Mouse (Mus musculus): ENCODE results near the gene Taf5l. TPM values are rescaled to one million over a fixed set of nuclear protein-coding genes. Genes with fewer than 3 reads are reported as not detected.

Gene Taf5l
- polyA plus RNA-seq, 1 experiment, result 45.3 TPM

- no peak overlapping the region for H3K27ac ChIP-seq (ENCODE audit: control insufficient read depth, insufficient read depth, low read depth, low read length)
- H3K4me3 ChIP-seq (ENCODE audit: control insufficient read depth, low read depth, low read length), result no peak overlapping the region
- H3K4me1 ChIP-seq (ENCODE audit: control insufficient read depth, insufficient read depth, low read length), result no peaks in the 10 kb centered on the region
- H3K27me3 ChIP-seq (ENCODE audit: control insufficient read depth, insufficient read depth, low read length), result no peaks in the 10 kb centered on the region
- no peak for TF ChIP-seq POLR2A (IDR thresholded peaks at IDR 0.05; ENCODE audit: control insufficient read depth, low read depth, low read length)
- TF ChIP-seq CTCF (IDR thresholded peaks at IDR 0.05; ENCODE audit: control insufficient read depth, insufficient read depth, insufficient replicate concordance, low read depth, low read length), result no peak
- no peaks in the 10 kb centered on the region; the same call in none of the 2 replicates for H3K36me3 ChIP-seq (ENCODE audit: control insufficient read depth, insufficient read depth, low read length)
These were observed 31.4 kb upstream of the Taf5l start for GRCm38 (mm10) chr8:124052568-124052967.

- no peak overlapping the region for H3K4me3 ChIP-seq (ENCODE audit: control insufficient read depth, low read depth, low read length)
- no peak overlapping the region for H3K27ac ChIP-seq (ENCODE audit: control insufficient read depth, insufficient read depth, low read depth, low read length)
- H3K27me3 ChIP-seq (ENCODE audit: control insufficient read depth, insufficient read depth, low read length), result no peaks in the 10 kb centered on the region
- H3K4me1 ChIP-seq (ENCODE audit: control insufficient read depth, insufficient read depth, low read length), result no peaks in the 10 kb centered on the region
- no peaks in the 10 kb centered on the region; the same call in none of the 2 replicates for H3K36me3 ChIP-seq (ENCODE audit: control insufficient read depth, insufficient read depth, low read length)
- TF ChIP-seq POLR2A (IDR thresholded peaks at IDR 0.05; ENCODE audit: control insufficient read depth, low read depth, low read length) (no peak), CTCF (IDR thresholded peaks at IDR 0.05; ENCODE audit: control insufficient read depth, insufficient read depth, insufficient replicate concordance, low read depth, low read length) (peak; percentile 82; the same call in 1 of the 2 replicates)
These were observed 30.9 kb upstream of the Taf5l start for GRCm38 (mm10) chr8:124052110-124052509.

GRCm38 (mm10) chr8:124045856-124046255 is 24.7 kb upstream of the Taf5l start:
- Histone ChIP-seq H3K27me3 (ENCODE audit: control insufficient read depth, insufficient read depth, low read length) (no peaks in the 10 kb centered on the region), H3K4me3 (ENCODE audit: control insufficient read depth, low read depth, low read length) (no peak overlapping the region), H3K36me3 (ENCODE audit: control insufficient read depth, insufficient read depth, low read length) (peaks cover 1% of the 10 kb centered on the region; the same call in 1 of the 2 replicates)

GRCm38 (mm10) chr8:124044931-124045330 is 23.7 kb upstream of the Taf5l start:
- peaks cover 1% of the 10 kb centered on the region; the same call in 1 of the 2 replicates for H3K36me3 ChIP-seq (ENCODE audit: control insufficient read depth, insufficient read depth, low read length)

More at GRCm38 (mm10) chr8:124045856-124046255, 24.7 kb upstream of the Taf5l start:
- Histone ChIP-seq H3K27ac (ENCODE audit: control insufficient read depth, insufficient read depth, low read depth, low read length) (no peak overlapping the region), H3K4me1 (ENCODE audit: control insufficient read depth, insufficient read depth, low read length) (no peaks in the 10 kb centered on the region)
- TF ChIP-seq POLR2A (IDR thresholded peaks at IDR 0.05; ENCODE audit: control insufficient read depth, low read depth, low read length) (no peak), CTCF (IDR thresholded peaks at IDR 0.05; ENCODE audit: control insufficient read depth, insufficient read depth, insufficient replicate concordance, low read depth, low read length) (no peak)

GRCm38 (mm10) chr8:124044421-124044820 is 23.2 kb upstream of the Taf5l start:
- no peaks in the 10 kb centered on the region for H3K4me1 ChIP-seq (ENCODE audit: control insufficient read depth, insufficient read depth, low read length)
- peaks cover 1% of the 10 kb centered on the region; the same call in 1 of the 2 replicates for H3K36me3 ChIP-seq (ENCODE audit: control insufficient read depth, insufficient read depth, low read length)
- TF ChIP-seq POLR2A (IDR thresholded peaks at IDR 0.05; ENCODE audit: control insufficient read depth, low read depth, low read length) (no peak), CTCF (IDR thresholded peaks at IDR 0.05; ENCODE audit: control insufficient read depth, insufficient read depth, insufficient replicate concordance, low read depth, low read length) (no peak)
- H3K27me3 ChIP-seq (ENCODE audit: control insufficient read depth, insufficient read depth, low read length), result no peaks in the 10 kb centered on the region
- H3K4me3 ChIP-seq (ENCODE audit: control insufficient read depth, low read depth, low read length), result no peak overlapping the region
- no peak overlapping the region for H3K27ac ChIP-seq (ENCODE audit: control insufficient read depth, insufficient read depth, low read depth, low read length)

More at GRCm38 (mm10) chr8:124044931-124045330, 23.7 kb upstream of the Taf5l start:
- no peak for TF ChIP-seq POLR2A (IDR thresholded peaks at IDR 0.05; ENCODE audit: control insufficient read depth, low read depth, low read length)
- no peak for TF ChIP-seq CTCF (IDR thresholded peaks at IDR 0.05; ENCODE audit: control insufficient read depth, insufficient read depth, insufficient replicate concordance, low read depth, low read length)
- no peak overlapping the region for H3K27ac ChIP-seq (ENCODE audit: control insufficient read depth, insufficient read depth, low read depth, low read length)
- no peaks in the 10 kb centered on the region for H3K27me3 ChIP-seq (ENCODE audit: control insufficient read depth, insufficient read depth, low read length)
- H3K4me3 ChIP-seq (ENCODE audit: control insufficient read depth, low read depth, low read length), result no peak overlapping the region
- no peaks in the 10 kb centered on the region for H3K4me1 ChIP-seq (ENCODE audit: control insufficient read depth, insufficient read depth, low read length)

GRCm38 (mm10) chr8:124042201-124042600 is 21.0 kb upstream of the Taf5l start:
- Histone ChIP-seq H3K4me3 (ENCODE audit: control insufficient read depth, low read depth, low read length) (no peak overlapping the region), H3K27me3 (ENCODE audit: control insufficient read depth, insufficient read depth, low read length) (no peaks in the 10 kb centered on the region), H3K36me3 (ENCODE audit: control insufficient read depth, insufficient read depth, low read length) (peaks cover 1% of the 10 kb centered on the region; the same call in 1 of the 2 replicates), H3K4me1 (ENCODE audit: control insufficient read depth, insufficient read depth, low read length) (no peaks in the 10 kb centered on the region), H3K27ac (ENCODE audit: control insufficient read depth, insufficient read depth, low read depth, low read length) (no peak overlapping the region)
- TF ChIP-seq CTCF (IDR thresholded peaks at IDR 0.05; ENCODE audit: control insufficient read depth, insufficient read depth, insufficient replicate concordance, low read depth, low read length) (no peak), POLR2A (IDR thresholded peaks at IDR 0.05; ENCODE audit: control insufficient read depth, low read depth, low read length) (no peak)

- Histone ChIP-seq H3K27me3 (ENCODE audit: control insufficient read depth, insufficient read depth, low read length) (no peaks in the 10 kb centered on the region), H3K4me1 (ENCODE audit: control insufficient read depth, insufficient read depth, low read length) (no peaks in the 10 kb centered on the region), H3K4me3 (ENCODE audit: control insufficient read depth, low read depth, low read length) (no peak overlapping the region), H3K27ac (ENCODE audit: control insufficient read depth, insufficient read depth, low read depth, low read length) (no peak overlapping the region), H3K36me3 (ENCODE audit: control insufficient read depth, insufficient read depth, low read length) (peaks cover 6% of the 10 kb centered on the region)
- TF ChIP-seq POLR2A (IDR thresholded peaks at IDR 0.05; ENCODE audit: control insufficient read depth, low read depth, low read length) (no peak), CTCF (IDR thresholded peaks at IDR 0.05; ENCODE audit: control insufficient read depth, insufficient read depth, insufficient replicate concordance, low read depth, low read length) (no peak)
These were observed 18.2 kb upstream of the Taf5l start for GRCm38 (mm10) chr8:124039351-124039750.

Measured in testis, adult 2 months (tissue).